Mouse (Mus musculus) megakaryocyte-erythroid progenitor cell, adult 5 weeks (primary cell): ENCODE data around the gene Olfr683. TPM values are rescaled to one million over a fixed set of nuclear protein-coding genes. Genes with fewer than 3 reads are reported as not detected.

Source experiments
- polyA plus RNA-seq: library from polyadenylated mRNA; stranded (reverse); fragments of >175 nt; gene quantifications from 2 replicates; pipeline ENCODE4 v1.2.3, GENCODE M21; 2012

Olfr683 gene
- polyA plus RNA-seq: not detected in 2 replicates

DNA sequence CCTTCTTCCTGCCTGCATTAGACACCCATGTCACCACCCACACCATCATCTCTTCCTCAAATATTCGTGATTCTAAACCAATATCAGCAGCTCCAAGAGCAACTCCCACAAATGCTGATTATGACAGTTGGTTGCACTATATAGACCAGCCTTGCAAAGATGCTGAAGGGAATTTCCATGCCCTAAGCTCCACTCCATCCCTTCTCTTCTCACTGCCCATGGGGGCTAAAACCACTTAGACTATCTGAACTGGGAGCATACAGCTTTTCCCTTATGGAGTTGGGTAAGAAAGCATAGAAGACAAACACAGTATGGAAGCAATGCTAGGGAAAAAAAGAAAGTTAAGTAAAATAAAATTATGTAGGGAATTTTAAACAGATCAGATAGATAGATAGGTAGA, at the start of gene Olfr683:
TSS of gene Olfr683 (minus strand) at position 101 of the 400 bp plus-strand sequence.

DNA sequence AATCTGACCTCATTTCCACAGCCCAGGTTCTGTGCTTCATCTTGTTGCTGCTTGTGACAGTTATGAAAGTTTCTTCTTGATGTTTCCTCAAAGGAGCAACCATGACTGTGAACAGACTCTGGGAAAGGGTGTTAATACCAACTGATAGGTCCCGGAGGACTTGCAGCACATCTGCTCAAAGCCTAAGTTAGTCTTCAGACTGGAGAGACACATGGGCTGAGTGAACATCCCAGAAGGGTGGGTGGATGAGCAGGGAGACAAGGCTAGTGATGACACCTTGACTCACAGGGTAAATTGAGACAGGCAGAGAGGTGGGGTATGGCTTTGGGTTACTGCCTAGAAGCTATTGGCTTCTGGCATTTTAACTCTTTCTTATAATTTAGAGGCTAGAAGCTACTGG, 39.1 kb upstream of the Olfr683 start, which contains the start of gene Olfr685:
TSS of gene Olfr685 (minus strand) at position 101 of the 400 bp plus-strand sequence.

DNA sequence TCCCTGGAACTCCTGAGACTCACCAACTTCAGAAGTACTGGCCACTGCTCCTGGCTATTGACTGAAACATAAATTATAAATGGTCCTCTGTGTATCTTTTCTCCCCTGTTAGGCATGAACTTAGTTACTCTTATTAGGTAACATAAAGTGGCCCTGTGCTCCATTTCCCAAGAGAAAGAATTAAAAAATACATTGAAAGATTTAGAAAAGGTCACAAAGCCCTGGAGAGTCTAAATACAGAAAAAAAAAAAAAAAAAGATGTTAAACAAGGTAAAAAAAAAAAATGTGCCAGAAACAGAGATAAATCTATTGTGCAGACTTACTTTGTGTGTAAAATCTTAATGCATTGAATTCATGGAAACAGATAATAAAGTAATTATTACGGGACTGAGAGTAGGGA, 16.7 kb upstream of the Olfr683 start, which contains the start of gene Olfr684:
TSS of gene Olfr684 (minus strand) at position 101 of the 400 bp plus-strand sequence.

GRCm38 (mm10) chr7:105116536-105116935, 30.3 kb downstream of the Olfr683 start, which contains the start of gene Olfr681:
Gene Olfr681, plus strand, starts transcription at chr7:105116836.

DNA sequence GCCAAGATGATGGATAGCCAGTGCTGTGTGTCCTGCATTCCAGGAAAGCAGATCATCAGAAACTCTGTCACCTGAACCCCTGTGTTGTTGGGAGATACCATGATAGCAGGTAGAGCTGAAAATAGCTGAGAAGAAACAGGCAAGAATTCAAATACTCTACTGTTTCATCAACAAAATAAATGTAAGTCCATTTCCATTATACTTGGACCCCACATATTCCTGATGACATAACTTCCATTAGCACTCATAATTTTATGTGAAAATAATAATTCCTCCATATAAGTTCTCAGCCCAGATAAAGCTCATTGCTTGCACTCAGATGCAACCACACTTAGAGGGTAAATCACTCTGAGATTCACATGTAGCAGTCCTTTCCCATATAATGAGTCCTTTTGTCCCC, 54.1 kb downstream of the Olfr683 start, which contains the start of gene Olfr680-ps1:
TSS of gene Olfr680-ps1 (minus strand) at position 101 of the 400 bp plus-strand sequence.

Other genes with a start within 250 kb of the Olfr683 start
- gene Olfr667, start 225.5 kb downstream of the Olfr683 start, polyA plus RNA-seq: not detected in 2 replicates
- gene Olfr668, start 219.0 kb downstream of the Olfr683 start, polyA plus RNA-seq: not detected in 2 replicates
- not detected in 2 replicates for gene Olfr669, start 212.8 kb downstream of the Olfr683 start, polyA plus RNA-seq
- not detected in 2 replicates for gene Olfr670, start 184.4 kb downstream of the Olfr683 start, polyA plus RNA-seq
- 0.02 TPM in 1 of 2 replicates, not detected in the other for gene Olfr671, start 167.9 kb downstream of the Olfr683 start, polyA plus RNA-seq
- not detected in 2 replicates for gene Olfr672, start 145.0 kb downstream of the Olfr683 start, polyA plus RNA-seq
- not detected in 2 replicates for gene Olfr675, start 118.6 kb downstream of the Olfr683 start, polyA plus RNA-seq
- gene Olfr676, start 114.3 kb downstream of the Olfr683 start, polyA plus RNA-seq: not detected in 2 replicates
- gene Olfr677, start 95.6 kb downstream of the Olfr683 start, polyA plus RNA-seq: not detected in 2 replicates
- gene Olfr678, start 82.5 kb downstream of the Olfr683 start, polyA plus RNA-seq: not detected in 2 replicates
- gene Olfr679, start 65.8 kb downstream of the Olfr683 start, polyA plus RNA-seq: not detected in 2 replicates
- gene Olfr680-ps1, start 54.2 kb downstream of the Olfr683 start, polyA plus RNA-seq: not detected in 2 replicates
- not detected in 2 replicates for gene Olfr681, start 30.2 kb downstream of the Olfr683 start, polyA plus RNA-seq
- 0.08 TPM in 1 of 2 replicates, not detected in the other for gene Olfr684, start 16.6 kb upstream of the Olfr683 start, polyA plus RNA-seq
- gene Olfr685, start 39.0 kb upstream of the Olfr683 start, polyA plus RNA-seq: 0.06 TPM in 1 of 2 replicates, not detected in the other
- not detected in 2 replicates for gene Olfr686, start 60.5 kb upstream of the Olfr683 start, polyA plus RNA-seq
- gene Olfr688, start 141.1 kb upstream of the Olfr683 start, polyA plus RNA-seq: not detected in 2 replicates
- not detected in 2 replicates for gene Olfr689, start 164.2 kb upstream of the Olfr683 start, polyA plus RNA-seq
- not detected in 2 replicates for gene Olfr690, start 187.1 kb upstream of the Olfr683 start, polyA plus RNA-seq
- gene Olfr691, start 195.3 kb upstream of the Olfr683 start, polyA plus RNA-seq: not detected in 2 replicates
- not detected in 2 replicates for gene Olfr692, start 221.2 kb upstream of the Olfr683 start, polyA plus RNA-seq
- not detected in 2 replicates for gene Gm5901, start 228.0 kb upstream of the Olfr683 start, polyA plus RNA-seq